Mouse (Mus musculus) hindbrain, postnatal 0 days (tissue): ENCODE measurements around the gene Vdac1. TPM values are rescaled to one million over a fixed set of nuclear protein-coding genes. Genes with fewer than 3 reads are reported as not detected.

Experiments used
- ATAC-seq: fragments of 200-750 bp; cut with Nextera tagmentation; 2 replicates; pipeline ENCODE4 v1.8.0; 2017; ENCODE audit warnings: mild to moderate bottlenecking, moderate TSS enrichment, moderate library complexity
- DNase-seq: peaks from one replicate; pipeline ENCODE4 v3.0.0-alpha.2; 2015; ENCODE audit warnings: low spot score
- H3K27ac ChIP-seq: fragments of 300-500 bp; sonication (generic); 2 replicates; pipeline ENCODE4 v1.5.1; 2014; ENCODE audit warnings: mild to moderate bottlenecking
- H3K27me3 ChIP-seq: fragments of 300-500 bp; sonication (generic); 2 replicates; pipeline ENCODE4 v1.6.1; 2014; ENCODE audit warnings: low read length, mixed read lengths; ENCODE audit not compliant: insufficient read depth
- H3K36me3 ChIP-seq: fragments of 300-500 bp; sonication (generic); 2 replicates; pipeline ENCODE4 v1.6.1; 2014; ENCODE audit warnings: low read length, mixed read lengths; ENCODE audit not compliant: insufficient read depth
- H3K4me1 ChIP-seq: fragments of 300-500 bp; sonication (generic); 2 replicates; pipeline ENCODE4 v1.6.1; 2014; ENCODE audit warnings: antibody characterized with exemption, low read length, mixed read lengths; ENCODE audit not compliant: insufficient read depth
- H3K4me2 ChIP-seq: fragments of 300-500 bp; sonication (generic); 2 replicates; pipeline ENCODE4 v1.6.1; 2014; ENCODE audit warnings: low read depth, mild to moderate bottlenecking, low read length, moderate library complexity, mixed read lengths
- H3K4me3 ChIP-seq: fragments of 300-500 bp; sonication (generic); 2 replicates; pipeline ENCODE4 v1.5.1; 2014; ENCODE audit warnings: low read length
- H3K9ac ChIP-seq: fragments of 300-500 bp; sonication (generic); replicated peaks from 2 replicates; pipeline ENCODE4 v1.6.1; 2014; ENCODE audit warnings: mild to moderate bottlenecking, low read length, moderate library complexity, mixed read lengths
- H3K9me3 ChIP-seq: fragments of 300-500 bp; sonication (generic); 2 replicates; pipeline ENCODE4 v1.6.1; 2016; ENCODE audit warnings: low read length, mixed read lengths
- CTCF ChIP-seq: IDR thresholded peaks from 2 replicates; pipeline ENCODE4 v1.5.1; 2016; ENCODE audit warnings: antibody characterized with exemption, control low read depth, low read depth
- WGBS: fragments of 180-500 bp; shearing (Covaris S2); extraction: QIAGEN DNeasy Blood & Tissue Kit; methylation state at CpG from one replicate; pipeline ENCODE4 v1.1.7; 2014; 5-methylcytosine and 5-hydroxymethylcytosine counted together
- polyA plus RNA-seq: library from polyadenylated mRNA; unstranded; fragments of >200 nt; fragmentation: Nextera tagmentation; extraction: Ambion mirVana; gene quantifications from 2 replicates; pipeline ENCODE4 v1.2.1, GENCODE M21; 2015
- total RNA-seq: library from RNA; depleted of rRNA; stranded (reverse); fragments of >200 nt; gene quantifications from 2 replicates; pipeline ENCODE4 v1.2.3, GENCODE M21; 2014; rRNA removed

The Vdac1 gene
- total RNA-seq: 276 and 314 TPM in 2 replicates
- polyA plus RNA-seq: 437 and 441 TPM in 2 replicates

DNA sequence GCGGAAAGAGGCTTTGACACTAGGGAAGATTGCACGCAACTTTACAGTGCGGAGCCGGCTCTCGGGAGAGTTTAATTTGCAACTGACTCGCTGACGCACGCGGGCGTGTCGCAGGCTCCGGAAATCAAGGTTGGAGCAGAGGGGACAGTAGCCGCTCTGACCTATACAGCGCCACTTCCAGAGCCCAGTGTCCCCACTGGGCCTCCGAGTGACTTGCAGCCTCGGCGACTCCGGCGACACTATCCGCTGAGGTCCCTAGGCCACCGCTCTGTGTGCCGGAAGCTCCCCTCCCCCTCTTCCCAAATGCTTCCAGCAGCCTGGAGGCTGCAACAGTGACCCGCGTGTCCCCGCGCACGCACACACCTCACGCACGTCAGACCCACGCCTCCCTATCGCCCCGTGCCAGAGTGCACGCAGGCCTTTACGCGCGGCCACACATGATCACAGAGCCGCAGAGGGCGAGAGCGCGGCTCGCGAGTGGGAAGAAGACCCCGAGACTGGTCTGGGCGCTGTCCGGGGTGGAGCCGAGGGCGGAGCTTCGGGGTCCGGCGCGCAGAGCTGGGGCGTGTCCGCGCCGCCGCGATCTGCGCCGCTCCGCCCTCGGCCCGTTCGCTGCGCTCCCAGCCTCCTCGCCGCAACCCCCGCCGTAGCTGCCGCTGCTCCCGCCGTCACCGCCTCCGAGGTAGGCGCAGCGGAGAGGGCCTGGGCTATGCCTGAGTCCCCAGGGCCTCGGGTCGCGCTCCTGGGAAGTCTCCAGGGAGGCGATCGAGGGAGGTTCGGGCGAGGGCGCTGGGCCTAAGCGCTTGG, at the start of gene Vdac1:
Gene Vdac1, plus strand, starts transcription at position 390 of the 807 bp plus-strand sequence.
- H3K4me3 ChIP-seq: peak within 1 kb of the TSS; percentile 97

DNA sequence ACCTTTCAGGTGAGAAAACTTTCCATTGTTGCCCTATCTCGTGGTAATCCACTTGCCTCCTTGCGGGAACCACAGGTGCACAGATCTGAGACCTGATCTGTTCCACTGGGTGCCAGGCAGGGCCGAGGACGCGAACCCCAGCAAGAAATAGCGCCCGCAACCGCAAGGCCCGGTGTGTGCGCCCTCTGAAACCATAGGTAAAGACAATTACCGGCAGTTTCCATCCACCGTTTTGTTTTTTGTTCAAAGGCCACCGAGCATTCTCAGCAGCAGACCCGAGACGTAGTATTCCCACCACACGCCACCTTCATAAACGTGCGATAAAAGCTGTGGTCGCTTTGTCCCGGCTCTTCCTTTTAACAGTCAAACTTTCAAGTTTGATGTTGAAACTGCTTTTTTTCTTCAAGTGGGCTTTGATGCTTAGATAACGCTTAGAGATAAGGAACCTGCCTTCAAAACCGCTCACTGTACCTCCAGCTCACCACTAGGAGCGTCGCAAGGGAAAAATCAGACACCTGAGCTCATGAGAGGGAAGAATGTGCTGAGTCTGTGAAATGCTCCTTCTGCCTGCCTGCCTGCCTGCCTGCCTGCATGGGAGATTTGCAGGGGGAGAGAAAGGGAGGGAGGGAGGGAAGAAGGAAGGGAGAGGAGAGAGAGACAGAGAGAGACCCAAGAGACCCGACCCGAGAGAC, 46.4 kb upstream of the Vdac1 start:
- peak; percentile 59 for DNase-seq

More for the DNA sequence above, at the start of gene Vdac1:
- Histone ChIP-seq H3K27me3 (no peaks in the 10 kb centered on the region), H3K4me1 (peaks cover 24% of the 10 kb centered on the region), H3K4me2 (peak within 1 kb of the TSS; percentile 86), H3K27ac (peak within 1 kb of the TSS; percentile 97), H3K36me3 (no peaks in the 10 kb centered on the region), H3K9me3 (no peaks in the 10 kb centered on the region), H3K9ac (peak within 1 kb of the TSS; percentile 96)
- under 1% methylated on average over 82 of the region's 84 CpGs for WGBS
- DNase-seq (peak; percentile 94), ATAC-seq (peak; percentile 95)
- no peak; the same call in 1 of the 2 replicates for TF ChIP-seq CTCF

DNA sequence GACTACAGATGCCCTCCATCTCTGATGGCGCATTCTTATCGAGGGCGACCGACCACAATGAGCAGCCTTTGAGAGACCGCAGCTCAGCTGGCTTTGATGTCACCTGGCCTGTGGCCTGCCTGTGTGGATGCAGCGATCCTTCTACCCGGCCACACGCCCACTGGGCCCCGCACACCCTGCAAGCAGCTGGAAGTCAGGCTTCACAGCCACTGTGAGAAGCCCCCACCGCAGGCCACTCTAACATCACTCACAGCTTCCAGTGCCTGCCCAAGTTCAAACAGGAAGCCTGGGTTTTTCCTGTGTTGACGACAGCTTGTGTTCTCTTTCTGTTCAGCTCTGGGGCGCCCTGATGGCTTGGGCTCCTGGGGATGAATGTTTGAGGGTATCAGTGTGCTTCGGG, 42.2 kb upstream of the Vdac1 start:
- no peak for ATAC-seq
- Histone ChIP-seq H3K27me3 (no peaks in the 10 kb centered on the region), H3K4me2 (no peak overlapping the region), H3K9ac (no peak overlapping the region), H3K36me3 (no peaks in the 10 kb centered on the region), H3K4me3 (no peak overlapping the region), H3K9me3 (no peaks in the 10 kb centered on the region), H3K27ac (no peak overlapping the region), H3K4me1 (no peaks in the 10 kb centered on the region)
- WGBS: 75% methylated on average over 13 of the region's 13 CpGs
- DNase-seq: no peak
- TF ChIP-seq CTCF: no peak

More for the DNA sequence above, 46.4 kb upstream of the Vdac1 start:
- TF ChIP-seq CTCF: peak; percentile 62
- no peak overlapping the region for H3K9ac ChIP-seq
- H3K36me3 ChIP-seq: no peaks in the 10 kb centered on the region
- 25% methylated on average over 26 of the region's 26 CpGs for WGBS
- no peaks in the 10 kb centered on the region for H3K9me3 ChIP-seq
- H3K4me3 ChIP-seq: no peak overlapping the region
- no peak overlapping the region for H3K27ac ChIP-seq
- no peaks in the 10 kb centered on the region for H3K4me1 ChIP-seq
- peak; percentile 35; the same call in 1 of the 2 replicates for ATAC-seq
- H3K4me2 ChIP-seq: no peak overlapping the region
- no peaks in the 10 kb centered on the region for H3K27me3 ChIP-seq

DNA sequence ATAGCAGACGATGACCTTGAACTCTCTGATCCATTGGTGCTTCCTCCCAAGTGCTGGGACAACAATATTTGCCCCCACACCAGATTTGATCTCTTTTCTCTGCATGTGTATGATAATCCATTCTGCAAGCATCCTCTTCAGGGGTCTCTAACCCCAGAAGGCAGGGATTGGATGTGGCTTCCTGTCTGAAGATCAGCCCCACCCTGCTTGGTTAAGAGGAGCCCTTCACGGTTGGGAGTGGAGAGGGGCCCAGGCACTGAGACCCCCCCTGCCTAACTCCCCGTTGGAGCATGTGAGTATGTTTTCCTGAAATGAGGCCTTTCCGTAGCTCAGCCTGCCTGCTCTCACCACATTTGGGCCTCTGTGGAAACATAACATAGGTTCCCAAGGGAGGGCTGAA, 41.0 kb upstream of the Vdac1 start:
- no peak overlapping the region for H3K4me3 ChIP-seq
- ATAC-seq (no peak), DNase-seq (no peak)
- no peaks in the 10 kb centered on the region for H3K36me3 ChIP-seq
- H3K9ac ChIP-seq: no peak overlapping the region
- no peaks in the 10 kb centered on the region for H3K9me3 ChIP-seq
- H3K27me3 ChIP-seq: no peaks in the 10 kb centered on the region
- H3K27ac ChIP-seq: no peak overlapping the region
- H3K4me2 ChIP-seq: no peak overlapping the region
- no peak for TF ChIP-seq CTCF
- H3K4me1 ChIP-seq: no peaks in the 10 kb centered on the region
- 77% methylated on average over 4 of the region's 4 CpGs for WGBS

DNA sequence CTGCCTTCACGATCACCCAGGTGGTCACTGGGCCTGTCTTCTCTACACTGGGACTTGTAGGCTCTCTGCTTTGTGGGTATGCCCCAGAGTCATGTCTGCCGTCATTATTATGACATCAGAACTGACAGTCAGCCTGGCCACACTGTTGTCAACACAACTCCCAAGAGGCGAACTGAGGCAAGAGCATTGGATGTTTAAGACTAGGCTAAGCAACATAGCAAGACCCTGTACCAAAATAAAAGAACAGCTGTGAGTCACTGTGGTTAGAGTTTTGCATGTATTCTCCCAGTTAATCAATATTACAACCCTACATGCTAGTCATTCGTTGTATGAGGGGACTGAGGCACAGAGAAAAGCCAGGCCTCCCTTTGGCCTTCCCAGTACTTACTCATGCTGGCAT, 40.1 kb upstream of the Vdac1 start:
- ATAC-seq: no peak
- Histone ChIP-seq H3K4me3 (no peak overlapping the region), H3K27ac (no peak overlapping the region), H3K9me3 (no peaks in the 10 kb centered on the region), H3K27me3 (no peaks in the 10 kb centered on the region), H3K4me2 (no peak overlapping the region), H3K9ac (no peak overlapping the region), H3K36me3 (no peaks in the 10 kb centered on the region), H3K4me1 (no peaks in the 10 kb centered on the region)
- no peak for DNase-seq
- TF ChIP-seq CTCF: no peak
- WGBS: 80% methylated on average over 4 of the region's 4 CpGs

DNA sequence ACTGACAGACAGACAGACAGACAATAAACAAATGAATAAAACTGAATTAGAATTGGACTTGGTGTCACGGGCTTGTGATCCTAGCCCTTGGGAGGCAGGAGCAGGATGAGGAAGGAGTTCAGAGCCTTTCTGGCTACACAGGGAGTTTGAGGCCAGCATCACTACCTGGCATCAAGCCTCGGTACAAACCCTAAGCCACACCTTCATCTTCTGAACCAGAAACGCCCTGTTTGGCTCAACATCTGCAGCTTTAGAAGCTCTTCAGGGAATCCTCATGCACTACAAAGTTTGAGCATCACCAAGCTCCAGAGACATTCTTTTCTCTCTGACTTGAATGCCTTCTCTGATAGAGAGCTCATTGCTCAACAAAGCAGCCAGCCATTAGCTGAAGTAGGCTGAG, 39.1 kb upstream of the Vdac1 start:
- 71% methylated on average over 3 of the region's 3 CpGs for WGBS
- Histone ChIP-seq H3K9ac (no peak overlapping the region), H3K4me3 (no peak overlapping the region), H3K4me1 (no peaks in the 10 kb centered on the region), H3K9me3 (no peaks in the 10 kb centered on the region), H3K4me2 (no peak overlapping the region), H3K27me3 (no peaks in the 10 kb centered on the region), H3K36me3 (no peaks in the 10 kb centered on the region), H3K27ac (no peak overlapping the region)
- TF ChIP-seq CTCF: no peak
- ATAC-seq (no peak), DNase-seq (no peak)
